Mouse (Mus musculus): ENCODE measurements around the gene Vmn1r80. TPM values are rescaled to one million over a fixed set of nuclear protein-coding genes. Genes with fewer than 3 reads are reported as not detected.
"Not testable (repeated sequence)": the region's sequence is repeated elsewhere in the genome, so short reads cannot be mapped to it uniquely, and the experiment has no call there.

Gene Vmn1r80
- not detected in 2 replicates for polyA plus RNA-seq (2016; fragmentation: Nextera tagmentation; extraction: Ambion mirVana)

- H3K4me1 ChIP-seq (replicated peaks): no peaks in the 10 kb centered on the region
- H3K27me3 ChIP-seq (ENCODE audit: insufficient read depth, poor library complexity, severe bottlenecking): no peaks in the 10 kb centered on the region
- H3K36me3 ChIP-seq: no peaks in the 10 kb centered on the region
- no peak for DNase-seq (ENCODE audit: low spot score)
- WGBS: 79% methylated on average over 1 of the region's 1 CpGs
- no peaks in the 10 kb centered on the region; the same call in 1 of the 2 replicates for H3K9me3 ChIP-seq
- no peak within 1 kb of the TSS for H3K4me3 ChIP-seq
- no peak within 1 kb of the TSS for H3K27ac ChIP-seq
Measured at GRCm38 (mm10) chr7:12188986-12189385, at the start of gene Vmn1r80. Gene Vmn1r80, plus strand, starts transcription at chr7:12189286.

DNA sequence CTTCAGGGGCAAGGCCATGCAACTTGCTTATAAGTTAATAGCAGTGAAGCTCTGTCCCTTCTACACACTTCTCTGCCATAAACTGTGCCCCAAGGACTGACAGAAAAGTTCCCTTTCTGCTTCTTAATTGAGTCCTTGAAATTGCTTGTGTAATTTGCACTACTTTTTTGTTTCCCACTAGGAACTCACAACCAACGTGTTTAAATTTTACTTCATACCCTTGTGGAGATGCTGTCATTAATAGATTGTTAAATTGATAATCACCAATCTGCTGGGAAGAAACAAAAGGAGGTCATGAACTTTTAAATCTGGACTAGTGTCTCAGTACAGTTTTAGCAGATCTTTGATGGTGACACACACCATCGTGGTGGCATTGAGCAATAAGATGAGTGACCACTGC, 39.1 kb upstream of the Vmn1r80 start, which contains the start of gene Vmn1r78:
Gene Vmn1r78, plus strand, starts transcription at position 301 of the 400 bp plus-strand sequence.
- H3K4me3 ChIP-seq: no peak within 1 kb of the TSS
- no peaks in the 10 kb centered on the region for H3K4me1 ChIP-seq (replicated peaks)
- no peaks in the 10 kb centered on the region for H3K27me3 ChIP-seq (ENCODE audit: insufficient read depth, poor library complexity, severe bottlenecking)
- H3K9me3 ChIP-seq: no peaks in the 10 kb centered on the region
- no peak within 1 kb of the TSS for H3K27ac ChIP-seq
- 76% methylated on average over 2 of the region's 2 CpGs for WGBS
- H3K36me3 ChIP-seq: no peaks in the 10 kb centered on the region
- DNase-seq (ENCODE audit: low spot score): no peak

DNA sequence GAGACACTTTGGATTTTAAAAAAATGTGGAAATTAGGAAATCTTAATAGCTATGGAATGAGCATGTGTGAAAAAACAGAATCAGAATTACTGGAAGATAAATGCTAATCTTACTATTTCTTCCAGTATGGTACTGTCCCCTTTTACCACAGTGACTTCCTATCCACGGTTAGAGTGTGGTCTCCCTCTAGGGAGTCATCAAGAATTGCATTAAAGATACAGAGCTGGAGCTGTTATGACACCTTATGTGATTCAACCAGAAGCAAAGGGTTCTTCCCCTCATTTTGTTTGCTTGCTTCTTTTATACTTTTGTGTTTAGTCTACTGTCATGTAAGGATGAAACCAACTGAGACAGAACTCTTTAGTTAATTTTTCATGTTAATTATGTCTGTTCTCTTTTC, 32.6 kb upstream of the Vmn1r80 start:
- not testable (repeated sequence) for DNase-seq (ENCODE audit: low spot score); H3K9me3 ChIP-seq; H3K4me3 ChIP-seq; H3K27ac ChIP-seq; H3K4me1 ChIP-seq (replicated peaks); H3K27me3 ChIP-seq (ENCODE audit: insufficient read depth, poor library complexity, severe bottlenecking); H3K36me3 ChIP-seq
- 55% methylated on average over 1 of the region's 1 CpGs for WGBS

DNA sequence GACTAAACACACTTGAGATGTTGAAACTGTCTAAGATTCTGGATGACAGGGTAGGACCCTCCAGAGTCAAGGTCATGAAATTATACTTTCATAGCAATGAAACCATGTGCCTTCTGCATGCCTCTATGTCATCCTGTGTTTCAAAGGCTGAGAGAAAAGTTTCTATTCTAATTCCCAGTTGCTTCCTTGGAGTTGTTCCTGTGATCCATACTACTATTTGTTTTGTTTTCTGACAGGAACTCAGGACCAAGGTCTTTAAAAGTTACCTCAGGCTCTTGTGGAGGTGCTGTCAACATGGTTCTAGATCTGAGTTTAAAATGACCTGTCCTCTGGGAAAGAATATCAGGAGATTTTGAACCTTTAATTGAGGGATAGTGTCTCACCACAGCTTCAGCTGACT, 18.1 kb upstream of the Vmn1r80 start, which contains the start of gene Vmn1r79:
Gene Vmn1r79, plus strand, starts transcription at position 301 of the 400 bp plus-strand sequence.
- DNase-seq (ENCODE audit: low spot score); H3K9me3 ChIP-seq; H3K4me3 ChIP-seq; H3K27ac ChIP-seq; H3K27me3 ChIP-seq (ENCODE audit: insufficient read depth, poor library complexity, severe bottlenecking); H3K4me1 ChIP-seq (replicated peaks); H3K36me3 ChIP-seq: not testable (repeated sequence)

GRCm38 (mm10) chr7:12172926-12173325, 16.2 kb upstream of the Vmn1r80 start:
- not testable (repeated sequence) for DNase-seq (ENCODE audit: low spot score); H3K27me3 ChIP-seq (ENCODE audit: insufficient read depth, poor library complexity, severe bottlenecking); H3K4me3 ChIP-seq; H3K27ac ChIP-seq; H3K9me3 ChIP-seq; H3K4me1 ChIP-seq (replicated peaks); H3K36me3 ChIP-seq
- WGBS: 64% methylated on average over 2 of the region's 2 CpGs

GRCm38 (mm10) chr7:12204141-12204540, 15.1 kb downstream of the Vmn1r80 start:
- WGBS: 67% methylated on average over 2 of the region's 2 CpGs
- H3K27me3 ChIP-seq (ENCODE audit: insufficient read depth, poor library complexity, severe bottlenecking): no peaks in the 10 kb centered on the region
- H3K4me1 ChIP-seq (replicated peaks): no peaks in the 10 kb centered on the region
- no peak overlapping the region for H3K4me3 ChIP-seq
- H3K27ac ChIP-seq: no peak overlapping the region
- H3K9me3 ChIP-seq: peaks cover 12% of the 10 kb centered on the region
- no peaks in the 10 kb centered on the region for H3K36me3 ChIP-seq
- DNase-seq (ENCODE audit: low spot score): no peak

Other genes with a start within 250 kb of the Vmn1r80 start
- not detected in 2 replicates for gene Vmn1r77, start 152.5 kb upstream of the Vmn1r80 start, polyA plus RNA-seq (2016; fragmentation: Nextera tagmentation; extraction: Ambion mirVana)
- gene Vmn1r78, start 39.0 kb upstream of the Vmn1r80 start, polyA plus RNA-seq (2016; fragmentation: Nextera tagmentation; extraction: Ambion mirVana): not detected in 2 replicates
- gene Vmn1r79, start 18.0 kb upstream of the Vmn1r80 start, polyA plus RNA-seq (2016; fragmentation: Nextera tagmentation; extraction: Ambion mirVana): not detected in 2 replicates
- gene Vmn1r81, start 79.0 kb downstream of the Vmn1r80 start, polyA plus RNA-seq (2016; fragmentation: Nextera tagmentation; extraction: Ambion mirVana): not detected in 2 replicates
- not detected in 2 replicates for gene Vmn1r82, start 111.1 kb downstream of the Vmn1r80 start, polyA plus RNA-seq (2016; fragmentation: Nextera tagmentation; extraction: Ambion mirVana)
- not detected in 2 replicates for gene Vmn1r83, start 140.2 kb downstream of the Vmn1r80 start, polyA plus RNA-seq (2016; fragmentation: Nextera tagmentation; extraction: Ambion mirVana)
- not detected in 2 replicates for gene Vmn1r84, start 180.0 kb downstream of the Vmn1r80 start, polyA plus RNA-seq (2016; fragmentation: Nextera tagmentation; extraction: Ambion mirVana)
- 2.9 and 4.0 TPM in 2 replicates for gene Zfp551, start 233.5 kb downstream of the Vmn1r80 start, polyA plus RNA-seq (2016; fragmentation: Nextera tagmentation; extraction: Ambion mirVana)